Mouse (Mus musculus) layer of hippocampus, postnatal 36 days (tissue): ENCODE data around the gene Frmd4a. TPM values are rescaled to one million over a fixed set of nuclear protein-coding genes. Genes with fewer than 3 reads are reported as not detected.
"Not testable (repeated sequence)": the region's sequence is repeated elsewhere in the genome, so short reads cannot be mapped to it uniquely, and the experiment has no call there.

Experiments
- DNase-seq, 2 experiments: peaks; one replicate each; pipeline ENCODE4 v3.0.0; 2022
- total RNA-seq, 2 experiments: library from RNA; stranded (reverse); gene quantifications; 2 replicates each; pipeline ENCODE4 v1.2.3; 2021

Frmd4a gene
- total RNA-seq, 2 experiments from 2014 or later = 71.0 to 94.3 TPM

DNA sequence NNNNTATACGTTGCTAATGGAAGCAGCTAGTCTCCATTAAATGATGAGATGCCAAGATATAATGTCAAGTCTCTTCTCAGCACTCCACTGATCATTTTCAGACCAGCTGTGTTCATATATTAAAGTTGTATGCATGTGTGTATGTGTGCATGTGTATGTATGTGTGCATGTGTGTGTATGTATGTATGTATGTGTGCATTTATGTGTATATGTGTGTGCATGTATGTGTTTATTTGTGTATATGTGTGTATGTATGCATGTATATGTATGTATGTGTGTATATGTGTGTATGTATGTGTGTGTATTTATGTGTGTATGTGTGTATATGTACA, 204.9 kb downstream of the Frmd4a start:
- DNase-seq = no peak

GRCm38 (mm10) chr2:4223316-4223715, 205.8 kb downstream of the Frmd4a start:
- no peak for DNase-seq

GRCm38 (mm10) chr2:4226941-4227558, 209.5 kb downstream of the Frmd4a start:
- no peak for DNase-seq

GRCm38 (mm10) chr2:4227563-4227962, 210.0 kb downstream of the Frmd4a start:
- no peak for DNase-seq

GRCm38 (mm10) chr2:4228510-4228909, 211.0 kb downstream of the Frmd4a start:
- DNase-seq = no peak

- DNase-seq = no peak
Observed at GRCm38 (mm10) chr2:4232335-4232734, 214.8 kb downstream of the Frmd4a start.

- DNase-seq = peak in 1 of 2 experiments; percentile 23
Observed at GRCm38 (mm10) chr2:4232761-4233322, 215.3 kb downstream of the Frmd4a start.

DNA sequence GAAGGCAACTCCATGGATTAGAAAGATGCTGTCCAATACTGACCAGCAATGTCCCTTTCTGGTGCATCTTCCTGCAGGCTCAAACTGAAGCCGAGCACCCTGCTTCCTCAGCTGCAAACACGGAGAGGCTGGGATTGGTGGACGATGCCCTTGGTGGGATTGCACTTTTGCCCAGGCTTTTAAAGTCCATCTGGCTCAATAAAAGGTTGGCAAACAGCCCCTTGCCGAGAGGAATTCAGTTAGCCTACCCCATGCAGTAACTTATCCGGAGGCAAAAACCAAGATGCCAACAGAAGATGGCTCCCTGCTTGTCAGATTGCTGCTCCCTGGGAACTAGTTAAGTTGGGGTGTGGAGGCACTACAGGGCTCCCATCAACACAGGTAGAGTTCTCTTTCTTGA, 220.2 kb downstream of the Frmd4a start:
- DNase-seq = no peak

- DNase-seq = no peak
Observed at GRCm38 (mm10) chr2:4249723-4250122, 232.2 kb downstream of the Frmd4a start.

DNA sequence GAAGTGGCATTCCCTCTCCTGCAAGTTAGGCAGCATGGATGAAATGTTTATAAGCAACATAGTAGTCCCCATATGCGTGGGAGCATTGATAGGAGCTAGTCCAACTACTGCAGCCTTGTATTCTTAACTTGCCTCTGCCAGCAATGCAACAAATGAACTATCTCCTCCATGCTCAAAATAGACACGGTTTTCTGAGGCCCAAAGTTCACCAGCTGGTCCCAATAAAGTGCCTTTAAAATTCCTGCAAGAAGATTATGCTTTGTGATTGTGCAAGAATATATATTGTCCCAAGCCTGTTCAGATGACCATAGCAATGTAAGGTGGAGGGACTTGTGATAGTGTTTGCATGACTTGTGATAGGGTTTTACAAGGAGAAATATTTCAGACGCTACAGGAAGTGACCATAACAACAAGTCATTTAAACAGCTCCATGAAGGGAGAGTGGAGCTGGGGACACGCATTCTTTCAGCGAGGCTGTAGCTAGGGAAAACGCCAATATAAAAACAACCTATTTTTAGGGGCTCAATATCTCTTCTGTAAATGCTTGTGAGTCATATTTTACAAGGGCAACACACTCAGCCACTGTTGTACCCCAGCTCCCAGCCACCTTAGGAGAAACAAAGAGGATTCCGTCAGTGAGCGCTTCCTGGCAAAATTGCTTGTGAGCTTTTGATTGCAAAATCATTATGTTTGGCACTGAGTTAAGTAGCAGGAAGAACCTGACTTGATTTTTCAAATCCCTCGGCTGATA, 235.2 kb downstream of the Frmd4a start:
- no peak for DNase-seq

- DNase-seq = no peak
Observed at GRCm38 (mm10) chr2:4253348-4253747, 235.8 kb downstream of the Frmd4a start.

- DNase-seq = no peak
Observed at GRCm38 (mm10) chr2:4254083-4254482, 236.6 kb downstream of the Frmd4a start.

DNA sequence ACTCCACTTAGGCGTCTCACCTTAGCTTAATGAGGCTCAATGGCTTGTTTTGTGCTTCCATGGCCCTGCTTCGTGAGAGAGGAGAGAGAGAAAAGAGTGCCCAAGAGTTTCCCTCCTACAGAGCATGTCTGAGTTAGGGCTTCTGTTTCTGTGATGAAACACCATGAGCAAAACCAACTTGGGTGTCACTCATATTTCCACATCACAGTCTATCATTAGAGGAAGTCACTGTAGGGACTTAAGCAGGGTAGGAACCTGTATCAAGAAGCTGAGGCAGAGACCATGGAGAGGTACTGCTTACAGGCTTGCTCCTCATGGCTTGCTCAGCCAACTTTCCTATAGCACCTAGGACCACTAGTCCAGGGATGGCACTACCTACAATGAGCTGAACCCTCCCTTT, 238.7 kb downstream of the Frmd4a start:
- no peak for DNase-seq

- no peak for DNase-seq
Observed at GRCm38 (mm10) chr2:4257604-4258003, 240.1 kb downstream of the Frmd4a start.

DNA sequence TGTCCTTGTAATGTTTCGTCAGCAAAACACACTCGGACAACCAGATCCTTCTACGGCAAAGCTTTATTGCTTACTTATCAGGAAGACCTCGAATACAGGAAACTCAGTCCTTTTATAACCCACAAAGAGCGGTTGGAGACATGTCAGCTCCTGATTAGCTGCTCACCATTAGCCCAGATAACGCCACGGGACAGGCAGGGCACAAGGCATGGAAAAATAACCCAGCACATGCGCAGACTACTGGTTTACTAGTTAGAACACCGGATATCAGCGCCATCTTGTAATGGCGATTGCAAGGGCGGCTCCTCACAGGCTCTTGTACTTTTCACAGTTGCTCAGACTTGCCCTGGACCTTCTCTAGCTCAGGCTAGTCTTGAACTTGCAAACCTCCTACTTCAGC, 241.3 kb downstream of the Frmd4a start:
- DNase-seq = not testable (repeated sequence)

- DNase-seq = no peak
Observed at GRCm38 (mm10) chr2:4260324-4261058, 243.0 kb downstream of the Frmd4a start.

DNA sequence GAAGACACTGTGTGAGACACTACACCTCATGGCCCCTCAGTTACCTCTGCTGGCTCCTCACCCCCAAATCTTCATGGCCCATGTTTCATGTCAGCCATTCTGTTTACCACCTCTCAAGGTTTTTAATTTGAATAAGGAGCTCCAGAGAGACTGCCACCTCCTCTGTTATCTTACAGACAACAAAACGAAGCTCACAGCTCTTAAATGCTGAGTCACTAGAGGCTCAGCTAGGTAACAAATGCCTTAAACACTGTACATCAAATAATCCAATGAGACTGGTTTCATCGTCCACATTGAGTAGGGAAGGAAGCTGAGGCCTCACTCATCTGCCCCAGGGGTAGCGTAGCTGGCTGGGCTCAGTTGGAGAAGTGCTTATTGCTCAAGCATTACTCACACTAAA, 245.2 kb downstream of the Frmd4a start:
- DNase-seq = no peak

DNA sequence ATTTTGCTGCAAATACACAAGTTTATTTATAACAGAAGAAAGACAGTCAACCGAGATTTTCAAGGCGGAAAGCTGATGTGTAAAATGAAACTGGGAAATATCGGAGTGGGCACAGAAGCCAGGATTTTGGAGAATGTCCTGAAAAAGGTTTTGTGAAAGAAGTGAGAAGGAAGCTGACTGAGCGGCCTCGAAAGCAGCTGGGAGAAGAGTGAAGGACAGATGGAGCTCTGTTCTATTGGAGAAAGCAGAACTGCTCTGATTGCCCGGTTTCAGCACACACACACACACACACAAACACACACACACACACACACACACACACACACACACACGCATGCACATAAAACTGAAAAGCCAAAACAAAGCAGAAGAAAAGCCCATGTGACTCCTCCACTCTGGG, 249.9 kb downstream of the Frmd4a start:
- DNase-seq = no peak

DNA sequence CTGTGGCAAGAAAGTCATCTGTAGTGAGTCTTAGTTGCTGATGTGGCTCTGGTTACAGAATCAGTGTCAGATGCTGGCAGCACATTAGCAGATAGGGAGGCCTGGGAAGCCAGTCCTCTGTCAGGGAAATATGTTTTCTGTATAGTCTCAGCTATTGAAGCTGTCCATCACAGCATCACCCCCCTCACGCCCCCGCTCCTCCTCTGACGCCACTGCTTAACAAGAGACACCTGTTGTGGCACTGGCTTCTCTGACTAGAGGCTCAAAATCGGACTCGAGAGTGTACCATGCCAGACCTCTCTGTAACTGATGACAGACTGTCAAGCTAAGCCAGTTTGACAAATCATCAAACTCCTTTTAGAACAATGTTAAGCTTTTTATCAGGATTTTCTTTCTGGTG, 265.3 kb downstream of the Frmd4a start:
- DNase-seq = no peak

DNA sequence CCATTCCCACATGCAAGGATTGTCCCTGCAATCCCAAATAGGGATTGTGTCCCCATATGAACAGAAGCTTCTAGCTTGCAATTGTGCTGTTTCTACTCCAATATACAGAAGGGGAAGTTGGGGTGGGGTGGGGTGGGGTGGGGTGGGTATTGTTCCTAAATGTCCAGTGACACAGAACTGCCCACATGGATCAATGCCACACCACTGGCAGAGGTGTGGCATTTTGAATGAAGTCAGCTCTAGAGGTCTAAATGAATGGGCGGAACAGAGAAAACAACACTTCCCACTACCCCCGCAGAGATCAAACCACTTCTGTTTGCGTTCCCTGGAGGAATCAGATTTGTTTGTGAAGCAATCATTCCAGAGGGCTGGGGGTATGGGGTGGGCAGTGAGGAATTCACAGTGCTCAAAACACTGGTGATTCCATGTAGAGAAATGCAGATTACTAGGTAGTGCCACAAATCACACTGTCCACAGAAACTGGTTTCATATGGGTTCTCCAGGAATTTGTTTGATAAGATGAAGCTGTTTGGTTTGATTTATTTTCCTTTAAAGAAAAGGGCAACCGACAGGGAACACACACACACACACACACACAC, 268.3 kb downstream of the Frmd4a start:
- no peak for DNase-seq

DNA sequence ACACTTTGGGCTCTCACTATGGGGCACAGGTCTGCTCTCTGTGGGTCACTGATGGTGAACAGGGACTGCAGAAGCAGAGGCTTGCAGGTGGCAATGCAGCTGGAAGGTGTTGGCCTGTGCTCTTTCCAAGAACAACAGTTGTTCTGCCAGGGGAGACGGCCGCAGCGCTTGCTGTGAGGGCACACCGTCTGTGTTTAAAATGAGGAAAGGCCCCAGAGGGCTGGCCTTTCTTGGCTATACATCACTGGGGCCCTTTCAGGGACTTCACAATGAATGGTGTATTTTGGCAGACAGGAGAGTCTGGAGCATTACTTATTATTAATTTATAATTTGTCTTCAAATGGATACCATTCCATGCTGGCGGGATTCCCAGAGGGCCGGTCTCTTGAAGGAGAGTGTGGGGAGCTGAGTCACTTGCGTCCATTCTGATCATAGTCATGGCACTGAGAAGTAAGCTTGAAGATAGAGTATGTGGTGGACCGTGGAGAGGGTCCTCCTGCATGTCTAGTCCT, 268.9 kb downstream of the Frmd4a start:
- DNase-seq = no peak

DNA sequence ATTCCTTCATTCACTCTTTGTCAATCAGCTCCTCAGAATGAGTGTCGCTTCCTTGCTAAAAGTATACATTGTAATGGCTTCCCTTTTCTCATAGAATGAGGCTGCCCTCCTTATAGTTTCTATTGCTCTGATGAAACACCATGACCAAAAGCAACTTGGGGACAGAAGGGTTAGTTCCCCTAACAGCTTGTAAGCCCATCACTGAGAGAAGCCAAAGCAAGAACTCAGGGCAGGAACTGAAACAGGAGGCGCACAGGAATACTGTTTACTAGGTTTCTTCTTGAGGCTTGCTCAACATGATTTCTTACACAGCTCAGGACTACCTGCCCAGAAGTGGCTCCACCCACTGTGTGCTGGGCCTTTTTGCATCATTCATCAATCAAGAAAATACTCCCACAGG, 273.0 kb downstream of the Frmd4a start:
- no peak for DNase-seq

DNA sequence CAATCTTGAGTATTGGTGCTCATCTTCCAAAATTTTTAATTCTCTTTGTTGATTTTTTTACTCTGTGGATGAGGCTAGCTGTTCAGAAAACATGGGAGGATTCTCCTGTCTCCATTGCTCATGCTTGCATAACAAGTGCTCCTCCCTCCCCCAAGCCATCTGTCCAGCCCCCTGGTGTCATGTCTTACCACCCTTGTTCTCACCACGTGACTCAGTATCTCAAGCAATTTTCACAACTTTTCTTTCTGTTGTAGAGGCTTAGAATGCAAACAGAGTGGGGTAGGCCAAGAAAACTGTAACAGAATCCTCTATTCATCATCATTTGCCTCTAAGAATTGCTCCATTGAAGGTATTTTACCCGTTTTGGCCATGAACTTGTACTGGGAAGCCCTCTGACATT, 273.6 kb downstream of the Frmd4a start:
- peak; percentile 53 to 57 for DNase-seq
